Comparison of ENCODE assay signal across 10 mouse cellular contexts in genomic region chrX:38237731-38238130, GRCm38 (mm10). TPM values are rescaled to one million over a fixed set of nuclear protein-coding genes. Genes with fewer than 3 reads are reported as not detected.
DNase-seq lines count a peak whose midpoint lies in the region; ATAC-seq and TF ChIP-seq lines count a peak whose summit lies in the region.
"Had no signal": no experiment of that assay in that cellular context is flagged by ENCODE, and none has a peak within 500 bp of the region (broad histone marks: within the 10 kb centered on the region; RNA-seq: fewer than 3 reads in every experiment).

No protein-coding gene starts in this region.

- no peaks in the 10 kb centered on the region for H3K27me3 ChIP-seq in lung, embryonic 14.5 days (ENCODE audit: insufficient read depth, low read length)
- H3K27me3 ChIP-seq: heart, embryonic 15.5 days; limb, embryonic 13.5 days had no signal

- WGBS in lung, embryonic 14.5 days: 32% methylated on average over 2 of the region's 2 CpGs

- H3K36me3 ChIP-seq in lung, embryonic 14.5 days (ENCODE audit: insufficient read depth): no peaks in the 10 kb centered on the region
- H3K36me3 ChIP-seq: heart, embryonic 15.5 days; limb, embryonic 13.5 days had no signal

- no peaks in the 10 kb centered on the region for H3K4me1 ChIP-seq in lung, embryonic 14.5 days (ENCODE audit: insufficient read depth)
- H3K4me1 ChIP-seq: heart, embryonic 15.5 days; limb, embryonic 13.5 days had no signal

- peak; percentile 19 to 51 for DNase-seq in heart, postnatal 36 days
- DNase-seq in heart, adult 11 months: no peak
- peak; percentile 21 for DNase-seq in urinary bladder, postnatal 14 days (ENCODE audit: low spot score)
- no peak for DNase-seq in urinary bladder, postnatal 10 days (ENCODE audit: low spot score)
- peak; percentile 0 for DNase-seq in c-Kit-negative CD71-positive TER-119-positive erythroid progenitor cells, embryonic 14.5 days (ENCODE audit: low read depth, low spot score)
- DNase-seq in lung, embryonic 14.5 days: peak; percentile 57
- peak; percentile 23 for DNase-seq in thymus, postnatal 14 days
- DNase-seq in heart, adult 8-10 months (ENCODE audit: low spot score): no peak

- no peak overlapping the region for H3K9ac ChIP-seq in lung, embryonic 14.5 days
- H3K9ac ChIP-seq: heart, embryonic 15.5 days; limb, embryonic 13.5 days had no signal

- intact Hi-C loops in heart, postnatal 36 days (cut with DNase I): no loop called here

- no peaks in the 10 kb centered on the region for H3K9me3 ChIP-seq in lung, embryonic 14.5 days (ENCODE audit: low read depth, low read length)
- H3K9me3 ChIP-seq: heart, embryonic 15.5 days; limb, embryonic 13.5 days had no signal

- TF ChIP-seq CTCF in lung, embryonic 14.5 days (IDR thresholded peaks at IDR 0.05; ENCODE audit: low read depth): peak; percentile 67

- H3K27ac ChIP-seq in lung, embryonic 14.5 days (ENCODE audit: low read depth): no peak overlapping the region
- H3K27ac ChIP-seq: heart, embryonic 15.5 days; limb, embryonic 13.5 days had no signal

- no peak overlapping the region for H3K4me3 ChIP-seq in lung, embryonic 14.5 days (ENCODE audit: low read depth, low read length)
- H3K4me3 ChIP-seq: heart, embryonic 15.5 days; limb, embryonic 13.5 days had no signal

- ATAC-seq in lung, embryonic 14.5 days (ENCODE audit: insufficient read depth): no peak

- H3K4me2 ChIP-seq in lung, embryonic 14.5 days: no peak overlapping the region
- H3K4me2 ChIP-seq: heart, embryonic 15.5 days; limb, embryonic 13.5 days had no signal

RNA-seq across cellular contexts. Expression of gene Tmem255a, which starts 14.5 kb away (rescaled TPM):
- 1 to 10 TPM in 1 of 2 experiments, under 1 TPM in 1; 0.79 to 1.2 TPM for total RNA-seq in heart, postnatal 36 days (2021)
- 23.3 and 26.0 TPM in 2 replicates for polyA plus RNA-seq in lung, embryonic 14.5 days (2014; fragmentation: Nextera tagmentation; extraction: Ambion mirVana)
- 1 to 10 TPM in 1 of 4 experiments, under 1 TPM in 3; 0.63 to 1.5 (median 0.72) TPM for total RNA-seq in heart, adult 8-10 months (2022)

RNA-seq across cellular contexts. Expression of gene Zbtb33, which starts 48.1 kb away (rescaled TPM):
- total RNA-seq in heart, postnatal 36 days (2021): 10 to 100 TPM; 10.1 to 12.8 TPM
- 5.6 and 6.0 TPM in 2 replicates for polyA plus RNA-seq in lung, embryonic 14.5 days (2014; fragmentation: Nextera tagmentation; extraction: Ambion mirVana)
- 10 to 100 TPM in 2 of 4 experiments, 1 to 10 TPM in 2; 8.6 to 10.7 (median 10.1) TPM for total RNA-seq in heart, adult 8-10 months (2022)

Comparison
In these comparisons a context has a peak if more than half of its experiments do, and no peak if none do; other contexts are left out.
1. DNase-seq: peak in heart, postnatal 36 days (2 of 2), urinary bladder, postnatal 14 days (single experiment), c-Kit-negative CD71-positive TER-119-positive erythroid progenitor cells, embryonic 14.5 days (single experiment), lung, embryonic 14.5 days (single experiment) and thymus, postnatal 14 days (single experiment); none in heart, adult 11 months (single experiment), urinary bladder, postnatal 10 days (single experiment) and heart, adult 8-10 months (single experiment).